Mouse (Mus musculus) bone marrow, adult 2 months (tissue): ENCODE measurements around the gene Sf3a3.

Experiments used
- CTCF ChIP-seq: fragments of 200-500 bp; IDR thresholded peaks from 2 replicates; pipeline ENCODE4 v1.5.1; 2011; ENCODE audit warnings: low read length, control low read depth; ENCODE audit not compliant: control insufficient read depth, insufficient read depth
- POLR2A ChIP-seq: fragments of 200-500 bp; IDR thresholded peaks from 2 replicates; pipeline ENCODE4 v1.6.1; 2011; ENCODE audit warnings: low read depth, mild to moderate bottlenecking, control low read depth, low read length, borderline replicate concordance; ENCODE audit not compliant: control insufficient read depth

GRCm38 (mm10) chr4:124672347-124673320 lies 41.9 kb upstream of the Sf3a3 start:
- TF ChIP-seq CTCF: no peak
- TF ChIP-seq POLR2A: no peak
